Mouse (Mus musculus) layer of hippocampus, adult 18-20 months (tissue): ENCODE results near the gene Hmga1b. TPM values are rescaled to one million over a fixed set of nuclear protein-coding genes. Genes with fewer than 3 reads are reported as not detected.
"Not testable (repeated sequence)": the region's sequence is repeated elsewhere in the genome, so short reads cannot be mapped to it uniquely, and the experiment has no call there.

Experiments used
- DNase-seq, 2 experiments: peaks; one replicate each; pipeline ENCODE4 v3.0.0; 2022; ENCODE audit warnings: low spot score in 2 of 2
- total RNA-seq, 2 experiments: library from RNA; stranded (reverse); gene quantifications; 2 replicates each; pipeline ENCODE4 v1.2.3; 2021

Gene Hmga1b
- total RNA-seq, 2 experiments from 2014 or later, result 20.9 to 24.0 TPM

DNA sequence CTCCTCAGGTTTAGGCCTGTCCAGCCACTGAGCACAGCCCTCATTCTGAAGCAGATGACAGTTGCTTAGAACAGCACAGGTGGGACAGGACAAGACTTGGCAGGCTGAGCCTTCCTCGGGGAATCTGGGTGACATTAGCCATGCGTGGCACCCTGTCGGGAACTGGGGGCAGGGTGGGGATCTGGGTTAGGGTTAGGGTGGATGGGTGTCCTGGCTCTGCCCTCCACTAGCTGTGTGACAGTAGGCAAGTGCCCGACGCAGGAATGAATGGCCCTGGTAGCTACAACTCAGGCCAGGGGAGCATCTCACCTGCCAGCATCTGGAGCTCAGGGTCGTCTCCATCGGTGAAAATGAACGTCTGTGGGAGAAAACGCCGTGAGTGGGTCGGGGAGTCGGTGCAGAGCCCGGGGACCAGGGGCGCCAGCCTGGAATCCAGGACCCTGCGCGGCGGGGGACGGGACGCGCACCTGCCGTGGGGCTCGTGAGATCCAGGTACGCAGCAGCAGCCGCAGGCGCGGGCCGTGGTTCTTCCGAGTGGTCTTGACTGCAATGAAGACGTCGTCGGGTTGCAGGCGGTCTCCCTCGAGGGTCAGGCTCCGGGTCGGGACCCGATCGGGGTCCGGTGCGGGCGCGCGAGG, 21.0 kb downstream of the Hmga1b start:
- DNase-seq, result no peak

DNA sequence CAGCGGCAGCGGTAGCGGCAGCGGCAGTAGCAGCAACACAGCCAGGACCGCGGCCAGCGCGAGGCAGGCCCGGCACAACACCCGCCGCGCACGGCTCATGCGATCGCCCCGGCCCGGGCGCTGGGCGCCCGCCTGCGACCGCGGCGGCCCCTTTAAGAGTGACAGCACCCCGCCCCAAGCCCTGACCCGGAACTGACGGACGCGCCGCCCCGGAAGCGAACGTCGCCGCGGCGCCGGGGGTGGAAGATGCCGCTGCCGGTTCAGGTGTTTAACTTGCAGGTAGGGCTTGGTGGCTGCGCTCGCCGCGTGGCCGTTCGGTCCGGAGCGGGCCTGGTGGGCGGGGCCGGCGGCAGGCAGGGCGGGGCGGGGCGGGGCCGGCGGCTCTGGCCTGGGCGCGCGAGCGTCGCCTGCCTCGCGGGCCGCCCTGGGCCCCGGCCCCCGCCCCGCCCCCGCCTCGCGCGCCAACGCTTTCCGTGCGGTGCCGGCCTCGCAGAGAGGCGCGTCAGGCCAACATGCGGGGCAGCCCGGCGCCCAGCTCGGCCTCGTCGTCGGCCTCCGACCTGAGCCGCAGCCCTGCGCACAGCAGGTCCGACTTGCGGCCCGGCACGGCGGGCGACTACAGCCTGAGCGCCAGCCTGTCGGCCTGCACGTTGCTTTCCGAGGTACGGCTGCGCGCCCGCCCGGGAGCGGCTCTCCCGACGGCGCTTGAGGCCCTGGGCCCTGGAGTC, 21.6 kb downstream of the Hmga1b start, which contains the start of the genes Rfng and Gps1:
Gene Rfng, minus strand, starts transcription at position 144 of the 728 bp plus-strand sequence.
Gene Gps1, plus strand, starts transcription at position 209 of the 728 bp plus-strand sequence.
- peak; percentile 64 to 81 for DNase-seq

DNA sequence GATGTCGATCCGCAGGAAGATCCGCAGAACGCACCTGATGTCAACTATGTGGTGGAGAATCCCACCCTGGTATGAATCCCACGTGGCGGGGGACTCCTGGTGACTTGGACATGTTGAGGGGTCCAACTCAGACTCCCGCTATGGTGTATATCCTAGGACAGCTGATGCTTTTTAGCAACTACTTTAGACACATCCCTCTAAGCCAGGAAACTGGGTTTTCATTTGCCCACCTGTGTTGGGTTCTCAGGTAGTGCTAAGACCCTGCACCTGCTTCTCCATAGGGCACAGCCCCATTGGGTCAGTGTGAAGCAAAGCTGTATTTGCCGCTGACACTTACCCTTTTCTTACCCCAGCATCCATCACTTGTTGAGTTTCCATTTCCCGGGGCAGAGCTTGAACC, 22.6 kb downstream of the Hmga1b start:
- DNase-seq, result no peak

DNA sequence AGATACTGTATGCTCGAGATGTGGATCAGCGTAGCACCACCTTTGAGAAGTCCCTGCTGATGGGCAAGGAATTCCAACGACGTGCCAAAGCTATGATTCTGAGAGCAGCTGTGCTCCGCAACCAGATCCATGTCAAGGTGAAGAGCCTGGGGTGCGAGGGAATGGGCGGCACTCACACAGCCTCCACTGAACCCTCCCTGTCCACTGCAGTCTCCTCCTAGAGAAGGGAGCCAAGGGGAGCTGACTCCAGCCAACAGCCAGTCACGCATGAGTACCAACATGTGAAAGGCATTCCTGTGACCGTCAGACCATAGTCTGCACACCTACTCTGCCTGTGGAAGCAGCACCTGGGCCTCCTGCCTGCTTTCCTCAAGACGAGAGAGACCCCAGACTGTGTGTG, 25.9 kb downstream of the Hmga1b start:
- not testable (repeated sequence) for DNase-seq

DNA sequence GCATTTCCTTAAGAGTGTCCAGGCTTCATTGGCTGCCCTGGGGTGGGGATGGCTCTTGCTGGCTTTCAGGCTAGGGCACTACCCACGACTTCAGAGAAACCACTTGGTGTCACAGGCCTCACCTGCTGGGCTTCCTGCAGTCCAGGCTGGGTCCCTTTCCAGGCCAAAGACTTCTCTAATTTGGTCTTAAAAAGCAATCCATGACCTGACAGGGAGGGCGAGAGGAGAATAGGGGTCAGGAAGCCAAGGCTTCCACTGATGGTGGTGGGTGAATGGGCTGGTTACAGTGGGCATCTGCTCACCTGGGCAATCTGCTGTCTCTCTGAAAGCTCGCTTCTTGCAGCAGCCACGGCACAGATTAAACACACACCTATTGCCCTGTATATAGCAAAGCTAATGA, 26.8 kb downstream of the Hmga1b start:
- DNase-seq, result no peak

DNA sequence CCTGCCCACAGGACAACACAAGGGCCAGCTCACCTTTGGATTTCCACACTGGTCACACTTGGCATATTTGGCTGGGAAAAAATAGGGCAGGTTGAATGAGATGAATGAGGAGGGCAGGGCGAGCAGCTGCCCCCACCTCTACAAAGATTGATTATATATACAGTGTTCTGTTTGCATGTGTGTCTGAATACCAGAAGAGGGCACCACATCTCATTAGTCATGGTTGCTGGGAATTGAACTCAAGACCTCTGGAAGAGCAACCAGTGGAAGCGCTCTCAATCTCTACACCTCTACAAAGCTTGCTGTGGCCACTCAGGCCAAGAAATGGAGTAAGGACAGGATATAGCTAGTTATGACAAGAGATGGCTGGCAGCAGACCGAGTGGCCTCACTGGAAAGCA, 27.2 kb downstream of the Hmga1b start:
- DNase-seq, result no peak

DNA sequence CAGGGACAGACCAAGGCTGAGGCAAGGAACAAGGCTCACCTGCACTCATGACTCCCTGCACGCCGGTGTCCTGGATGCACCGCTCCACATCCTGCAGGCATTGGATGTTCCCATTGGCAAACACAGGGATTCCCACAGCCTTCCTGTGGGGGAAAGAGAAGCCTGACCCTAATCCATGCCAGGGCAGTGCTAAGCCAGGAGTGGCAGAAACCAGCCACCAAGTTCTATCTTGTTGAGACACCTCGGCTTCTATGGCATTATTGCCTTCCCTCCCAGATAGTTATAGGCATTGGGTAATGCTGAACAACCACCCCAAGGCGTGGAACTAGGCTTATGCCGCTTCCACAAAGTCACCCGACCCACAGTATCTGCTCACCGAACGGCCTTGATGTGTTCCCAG, 30.1 kb downstream of the Hmga1b start:
- DNase-seq, result no peak

DNA sequence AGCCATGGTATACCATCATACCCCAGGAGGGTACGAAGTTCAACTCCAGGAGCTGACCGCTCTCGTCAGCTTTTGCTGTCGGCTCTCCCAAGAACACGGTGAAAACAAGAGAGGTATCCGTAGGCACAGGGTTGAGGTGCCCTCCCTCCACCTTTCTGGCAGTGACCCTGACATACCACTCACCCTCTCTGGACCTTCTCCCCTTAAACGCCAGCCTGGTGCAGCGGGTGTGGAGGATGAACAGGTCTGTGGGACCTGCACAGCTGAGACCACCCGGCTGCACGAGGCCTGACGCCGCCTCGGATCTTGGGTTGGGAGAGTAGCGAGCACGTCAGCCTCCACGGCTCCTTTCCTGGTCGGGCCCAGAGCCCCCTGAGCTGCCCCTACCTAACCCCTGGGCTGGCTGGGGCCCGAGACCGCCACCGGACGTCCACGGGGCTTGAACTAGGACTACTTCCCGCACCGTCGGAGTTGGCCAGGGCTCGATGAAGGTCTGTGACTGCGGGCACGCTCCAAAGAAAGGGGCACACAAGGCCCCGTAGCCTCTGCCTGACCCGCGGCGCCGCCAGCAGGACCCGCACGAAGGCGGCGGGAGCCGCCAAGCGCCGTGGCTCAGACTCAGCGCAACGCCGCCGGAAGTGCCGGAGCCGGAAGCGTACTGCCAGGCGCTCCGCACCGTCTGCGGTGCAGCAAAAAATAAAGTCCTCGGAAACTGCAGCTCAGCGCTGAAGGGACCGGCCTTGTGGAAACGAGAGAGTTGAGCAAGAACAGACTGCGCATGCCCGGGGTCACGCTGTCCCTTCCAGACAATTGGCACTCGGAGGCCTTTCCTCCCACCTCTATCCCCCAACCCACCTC, 33.4 kb downstream of the Hmga1b start, which contains the start of gene Dus1l:
Gene Dus1l, minus strand, starts transcription at position 648 of the 858 bp plus-strand sequence.
- peak; percentile 94 to 98 for DNase-seq

DNA sequence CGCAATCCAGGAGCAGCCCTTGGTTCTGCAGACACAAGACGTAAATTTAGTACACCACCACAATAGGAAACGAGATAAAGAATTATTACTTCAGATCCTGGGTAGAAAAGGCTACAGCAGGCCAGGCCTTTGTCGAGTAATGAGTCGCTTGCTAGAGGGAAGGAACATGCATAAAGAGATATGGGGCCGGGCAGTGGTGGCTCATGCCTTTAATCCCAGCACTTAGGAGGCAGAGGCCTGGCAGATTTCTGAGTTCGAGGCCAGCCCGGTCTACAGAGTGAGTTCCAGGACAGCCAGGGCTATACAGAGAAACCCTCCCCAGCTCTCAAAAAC, 34.0 kb downstream of the Hmga1b start:
- DNase-seq, result no peak

DNA sequence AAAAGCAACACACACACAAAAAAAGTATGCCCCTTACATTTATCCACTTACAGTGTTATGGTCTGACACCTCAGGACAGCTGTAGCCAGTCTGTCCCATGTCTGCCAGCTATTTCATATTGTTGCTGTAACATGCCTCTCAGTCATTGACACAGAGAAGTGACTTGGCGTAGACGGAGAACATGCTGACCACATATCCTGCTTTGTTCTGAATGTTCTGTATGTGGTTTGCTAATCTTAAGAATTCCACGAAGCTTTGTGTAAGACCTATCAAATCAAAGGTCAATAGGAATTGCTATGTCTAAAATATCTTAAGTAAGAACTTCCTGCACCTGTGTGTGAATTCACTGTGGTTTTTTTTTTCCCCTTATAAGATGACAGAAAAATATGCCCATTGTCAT, 35.6 kb downstream of the Hmga1b start:
- no peak for DNase-seq

DNA sequence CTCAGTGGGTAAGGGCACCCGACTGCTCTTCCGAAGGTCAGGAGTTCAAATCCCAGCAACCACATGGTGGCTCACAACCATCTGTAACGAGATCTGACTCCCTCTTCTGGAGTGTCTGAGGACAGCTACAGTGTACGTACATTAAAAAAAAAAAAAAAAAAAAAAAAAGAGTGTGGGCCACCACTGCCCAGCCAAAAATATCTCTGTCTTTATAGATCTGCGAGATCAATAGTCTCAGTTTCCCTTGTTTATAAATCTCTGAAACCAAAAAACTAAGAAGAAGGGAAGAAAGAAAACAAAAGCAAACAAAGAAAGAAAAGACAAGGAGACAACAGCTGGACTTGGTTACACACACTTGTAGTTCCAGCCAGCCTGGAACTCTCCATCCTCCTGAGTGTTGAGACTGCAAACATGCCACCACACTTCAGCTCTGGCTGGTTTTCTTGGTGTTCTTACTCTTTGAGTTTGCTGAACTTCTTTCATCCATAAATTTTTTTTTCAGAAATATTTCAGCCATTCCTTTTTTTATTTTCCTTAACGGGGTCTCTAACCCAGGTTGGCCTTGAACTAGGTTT, 36.8 kb downstream of the Hmga1b start:
- no peak for DNase-seq

DNA sequence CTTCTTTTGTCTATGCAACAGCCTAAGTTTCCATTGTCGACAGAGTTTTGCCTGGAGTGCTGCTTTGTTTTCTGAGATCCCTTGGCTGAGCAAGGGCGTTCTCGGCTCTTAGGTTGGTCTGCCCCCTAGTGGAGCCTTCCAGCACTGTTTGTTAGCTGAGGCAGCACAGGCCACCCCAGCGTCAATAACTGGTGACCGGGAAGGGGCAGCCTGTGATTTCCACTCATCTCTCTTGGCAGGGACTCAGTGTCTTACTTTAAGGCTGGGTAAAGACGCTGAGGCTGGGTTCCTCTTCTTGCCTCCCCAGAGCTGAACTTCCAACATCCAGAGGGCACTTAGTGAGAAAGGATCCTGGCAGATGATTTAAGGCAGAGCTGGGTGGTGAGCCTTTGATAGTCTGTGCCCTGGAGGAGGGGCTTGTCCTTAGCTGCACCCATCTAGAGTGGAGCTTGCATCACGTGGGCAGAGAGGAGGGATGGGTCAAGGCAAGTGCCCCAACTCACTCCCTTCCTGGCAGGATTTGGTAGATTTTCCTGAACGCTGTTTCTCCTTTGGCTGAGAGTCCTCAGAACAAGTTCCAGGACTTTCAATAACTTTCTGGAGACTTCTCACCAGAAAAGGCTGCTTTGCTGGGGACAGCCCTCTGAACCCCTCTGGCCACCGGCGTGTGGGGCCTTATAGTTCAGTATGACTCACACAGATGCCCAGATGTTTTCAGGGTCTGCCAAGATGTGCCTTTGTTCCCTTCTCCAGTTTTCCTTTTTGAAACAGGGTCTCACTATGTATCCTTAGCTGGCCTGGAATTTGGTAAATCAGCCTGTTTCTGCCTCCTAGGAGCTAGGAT, 37.7 kb downstream of the Hmga1b start:
- DNase-seq, result peak; percentile 73 to 90

DNA sequence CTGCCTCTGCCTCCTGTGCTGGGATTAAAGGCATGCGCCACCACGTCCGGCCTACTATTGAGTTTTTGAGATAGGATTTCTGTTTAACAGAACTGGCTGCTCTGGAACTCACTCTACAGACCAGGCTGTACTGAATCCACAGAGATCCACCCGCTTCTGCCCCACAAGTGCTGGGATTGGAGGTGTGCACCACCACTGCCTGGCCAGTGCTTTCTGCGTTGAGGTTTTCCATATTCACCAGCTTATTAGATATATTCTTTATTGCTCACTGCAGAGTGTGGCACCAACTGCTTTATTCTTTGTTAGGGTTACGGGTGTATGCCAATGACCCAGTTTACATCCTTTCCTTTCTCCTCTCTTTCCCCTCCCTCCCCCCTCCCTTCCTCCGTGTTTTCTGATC, 41.7 kb downstream of the Hmga1b start:
- no peak for DNase-seq

DNA sequence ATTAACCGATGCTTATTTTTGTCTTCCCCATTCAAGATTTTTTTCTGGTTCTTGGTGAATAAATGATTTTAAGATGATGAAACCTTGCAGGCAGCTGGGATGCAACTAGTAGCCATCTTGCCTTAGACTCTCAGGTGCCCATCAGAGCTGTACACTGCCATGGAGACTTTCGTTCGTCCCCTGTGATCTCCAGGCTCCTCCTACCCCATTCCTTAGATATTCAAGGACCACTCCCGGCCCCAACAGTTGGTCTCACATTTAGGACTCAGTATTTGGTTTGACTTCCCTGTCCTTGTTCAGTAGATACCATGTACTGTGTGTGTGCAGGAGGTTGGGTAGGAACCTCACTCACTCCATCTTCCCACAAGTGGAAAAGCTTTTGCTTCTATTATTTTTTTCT, 42.2 kb downstream of the Hmga1b start:
- DNase-seq, result no peak

DNA sequence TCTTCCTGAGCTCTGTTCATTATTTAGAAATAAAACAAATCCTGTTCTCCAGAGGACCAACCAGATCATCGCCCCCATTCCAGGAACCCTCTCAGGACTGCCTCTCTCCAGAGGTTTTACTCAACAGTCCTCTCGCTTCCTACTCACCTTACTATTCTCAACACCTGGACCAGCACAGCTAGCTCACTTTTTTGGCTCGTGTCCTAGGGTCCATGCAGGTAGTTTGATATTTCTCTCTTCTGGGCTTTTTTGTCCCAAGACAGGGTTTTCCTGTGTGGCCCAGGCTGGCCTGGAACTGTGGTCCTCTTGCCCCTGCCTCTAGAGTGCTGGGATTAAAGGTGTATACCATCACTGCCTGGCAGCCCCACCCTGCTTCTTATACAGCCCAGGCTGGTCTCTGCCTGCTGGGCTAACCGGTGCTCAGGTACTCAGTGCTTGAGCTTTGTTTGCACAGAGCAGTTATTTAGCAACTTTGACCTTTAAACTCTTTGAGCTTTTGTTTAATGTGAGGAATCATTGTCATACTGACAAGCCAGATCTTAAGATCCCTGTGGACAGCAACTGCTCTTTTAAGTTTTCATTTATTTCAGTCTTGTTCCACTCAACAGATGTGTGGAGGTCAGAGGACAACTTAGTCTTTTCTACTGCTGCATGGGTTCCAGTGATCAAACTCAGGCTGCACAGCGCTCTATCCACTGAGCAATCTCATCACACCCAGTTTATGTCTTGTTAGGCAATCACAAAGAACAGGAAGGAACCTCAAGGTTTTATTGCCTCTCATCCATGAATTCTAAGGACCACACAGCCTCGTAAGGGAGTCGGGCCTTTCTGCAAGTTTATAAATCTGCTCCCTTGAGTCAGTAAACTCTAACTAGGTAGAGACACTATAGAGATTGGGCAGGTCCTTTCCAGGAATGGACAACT, 43.0 kb downstream of the Hmga1b start:
- DNase-seq, result no peak

DNA sequence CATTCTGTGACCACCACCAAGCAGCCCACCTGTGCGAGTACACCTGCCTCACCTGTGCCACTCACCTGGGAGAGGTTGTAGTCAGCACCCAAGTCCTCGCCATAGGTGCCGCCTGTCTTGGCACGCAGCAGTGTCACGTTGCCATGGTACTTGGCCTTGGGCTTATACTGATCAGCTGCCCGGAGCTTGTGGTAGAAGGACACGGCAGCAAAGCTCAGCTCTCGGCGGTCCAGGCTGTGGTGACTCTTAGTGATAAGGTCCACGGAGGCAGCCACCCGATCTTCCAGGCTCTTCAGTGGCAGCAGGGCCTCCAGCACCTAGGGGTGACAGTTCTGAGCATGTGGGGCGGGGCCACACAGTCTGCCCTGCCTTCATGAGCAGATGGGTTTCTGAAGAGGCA, 45.4 kb downstream of the Hmga1b start:
- DNase-seq, result no peak

DNA sequence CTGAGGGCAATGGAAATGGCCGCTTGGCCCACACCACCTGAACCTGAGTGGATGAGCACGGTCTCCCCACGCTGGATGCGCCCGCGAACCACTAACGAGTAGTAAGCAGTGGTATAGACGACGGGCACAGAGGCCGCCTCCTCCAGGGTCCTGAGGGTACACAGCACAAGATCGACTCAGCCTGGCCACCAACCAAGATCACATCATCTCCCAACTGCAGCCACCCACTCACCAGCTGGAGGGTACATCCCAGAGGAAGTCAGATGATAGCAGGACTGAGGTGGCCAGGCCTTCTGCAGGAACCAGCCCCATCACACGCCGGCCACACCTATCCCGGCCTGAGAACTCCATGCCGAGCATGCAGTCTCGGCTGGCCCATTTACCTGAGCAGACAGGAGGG, 49.5 kb downstream of the Hmga1b start:
- DNase-seq, result peak in 1 of 2 experiments; percentile 60
